Comparison of ENCODE assay signal across 20 mouse cellular contexts in genomic region chr16:93367246-93367805, GRCm38 (mm10).
DNase-seq lines count a peak whose midpoint lies in the region; ATAC-seq and TF ChIP-seq lines count a peak whose summit lies in the region.
"Had no signal": no experiment of that assay in that cellular context is flagged by ENCODE, and none has a peak within 500 bp of the region (broad histone marks: within the 10 kb centered on the region; RNA-seq: fewer than 3 reads in every experiment).

No protein-coding gene starts in this region.

- no peak for ATAC-seq in liver, embryonic 14.5 days (ENCODE audit: insufficient read depth)
- no peak for ATAC-seq in liver, postnatal 0 days
- ATAC-seq in intestine, postnatal 0 days = no peak
- peak; percentile 49; the same call in 1 of the 2 replicates for ATAC-seq in kidney, embryonic 14.5 days (ENCODE audit: low FRiP score, low TSS enrichment)
- ATAC-seq: forebrain, embryonic 14.5 days; midbrain, embryonic 13.5 days had no signal

- H3K27ac ChIP-seq in liver, embryonic 14.5 days = peak overlapping the region; percentile 82
- H3K27ac ChIP-seq in liver, postnatal 0 days (ENCODE audit: low read depth) = no peak overlapping the region
- peak overlapping the region; percentile 28; the same call in 1 of the 2 replicates for H3K27ac ChIP-seq in intestine, postnatal 0 days (ENCODE audit: low read depth, low read length)
- H3K27ac ChIP-seq in kidney, embryonic 14.5 days (ENCODE audit: low read depth, low read length) = peak overlapping the region; percentile 57; the same call in 1 of the 2 replicates
- H3K27ac ChIP-seq: hindbrain, embryonic 15.5 days; lung, embryonic 15.5 days; macrophage; midbrain, embryonic 13.5 days had no signal

- no peaks in the 10 kb centered on the region for H3K36me3 ChIP-seq in liver, embryonic 14.5 days (replicated peaks; ENCODE audit: control insufficient read depth, insufficient read depth, low read depth)
- no peaks in the 10 kb centered on the region for H3K36me3 ChIP-seq in liver, postnatal 0 days (replicated peaks; ENCODE audit: insufficient read depth, low read length)
- no peaks in the 10 kb centered on the region for H3K36me3 ChIP-seq in intestine, postnatal 0 days (ENCODE audit: control insufficient read depth, insufficient read depth)
- no peaks in the 10 kb centered on the region for H3K36me3 ChIP-seq in kidney, embryonic 14.5 days (ENCODE audit: control insufficient read depth, insufficient read depth, low read length)
- H3K36me3 ChIP-seq: hindbrain, embryonic 15.5 days; lung, embryonic 15.5 days; midbrain, embryonic 13.5 days had no signal

- no peak for TF ChIP-seq EP300 in liver, embryonic 14.5 days (IDR thresholded peaks at IDR 0.05; ENCODE audit: low read depth)
- TF ChIP-seq EP300 in liver, postnatal 0 days (IDR thresholded peaks at IDR 0.05; ENCODE audit: low read depth) = no peak

- H3K4me3 ChIP-seq in liver, embryonic 14.5 days (ENCODE audit: insufficient read depth in 1 of 2, low read depth in 2 of 2, low read length in 2 of 2) = no peak overlapping the region
- H3K4me3 ChIP-seq in liver, postnatal 0 days (ENCODE audit: low read depth, low read length) = no peak overlapping the region
- H3K4me3 ChIP-seq in intestine, postnatal 0 days (ENCODE audit: low read depth, low read length) = no peak overlapping the region
- no peak overlapping the region for H3K4me3 ChIP-seq in kidney, embryonic 14.5 days (ENCODE audit: low read length)
- H3K4me3 ChIP-seq: hindbrain, embryonic 15.5 days; lung, embryonic 15.5 days; midbrain, embryonic 13.5 days; myocyte had no signal

- H3K9me3 ChIP-seq in liver, embryonic 14.5 days (ENCODE audit: control insufficient read depth, low read length) = no peaks in the 10 kb centered on the region
- H3K9me3 ChIP-seq in liver, postnatal 0 days (ENCODE audit: low read length) = no peaks in the 10 kb centered on the region
- H3K9me3 ChIP-seq in intestine, postnatal 0 days (ENCODE audit: control insufficient read depth) = no peaks in the 10 kb centered on the region
- no peaks in the 10 kb centered on the region for H3K9me3 ChIP-seq in kidney, embryonic 14.5 days (ENCODE audit: control insufficient read depth, low read length)
- H3K9me3 ChIP-seq: hindbrain, embryonic 15.5 days; lung, embryonic 15.5 days; midbrain, embryonic 13.5 days had no signal

- no peak overlapping the region; the same call in 1 of the 2 replicates for H3K9ac ChIP-seq in liver, embryonic 14.5 days (replicated peaks)
- H3K9ac ChIP-seq in liver, postnatal 0 days (replicated peaks) = no peak overlapping the region
- no peak overlapping the region for H3K9ac ChIP-seq in intestine, postnatal 0 days (ENCODE audit: low read depth, low read length)
- H3K9ac ChIP-seq in kidney, embryonic 14.5 days (ENCODE audit: low read depth, low read length) = no peak overlapping the region
- H3K9ac ChIP-seq: hindbrain, embryonic 15.5 days; lung, embryonic 15.5 days; midbrain, embryonic 13.5 days had no signal

- H3K4me1 ChIP-seq in liver, embryonic 14.5 days (replicated peaks; ENCODE audit: control insufficient read depth in 2 of 2, insufficient read depth in 2 of 2, low read length in 1 of 2) = peaks cover 15 to 34% of the 10 kb centered on the region in 2 experiments
- H3K4me1 ChIP-seq in liver, postnatal 0 days (ENCODE audit: insufficient read depth) = no peaks in the 10 kb centered on the region
- H3K4me1 ChIP-seq in intestine, postnatal 0 days (replicated peaks; ENCODE audit: control insufficient read depth, insufficient read depth, low read length) = peaks cover 13% of the 10 kb centered on the region; the same call in 1 of the 2 replicates
- H3K4me1 ChIP-seq in kidney, embryonic 14.5 days (ENCODE audit: control insufficient read depth, insufficient read depth, low read length) = 0 out of 2 replicates have a peak, but pooled peaks cover 7% of the 10 kb centered on the region

- H3K4me2 ChIP-seq in liver, embryonic 14.5 days (ENCODE audit: low read depth) = peak overlapping the region; percentile 50; the same call in 1 of the 2 replicates
- no peak overlapping the region for H3K4me2 ChIP-seq in liver, postnatal 0 days (ENCODE audit: low read depth, low read length)
- H3K4me2 ChIP-seq in intestine, postnatal 0 days (replicated peaks; ENCODE audit: low read depth) = no peak overlapping the region
- H3K4me2 ChIP-seq in kidney, embryonic 14.5 days (replicated peaks; ENCODE audit: low read depth, low read length) = no peak overlapping the region
- H3K4me2 ChIP-seq: hindbrain, embryonic 15.5 days; lung, embryonic 15.5 days; midbrain, embryonic 13.5 days had no signal

- WGBS in liver, embryonic 14.5 days (ENCODE audit: insufficient replicate concordance) = 73% methylated on average over 8 of the region's 8 CpGs
- WGBS in liver, postnatal 0 days (ENCODE audit: insufficient replicate concordance) = 87% methylated on average over 8 of the region's 8 CpGs
- WGBS in intestine, postnatal 0 days = 70% methylated on average over 8 of the region's 8 CpGs
- 61% methylated on average over 8 of the region's 8 CpGs for WGBS in kidney, embryonic 14.5 days

- intact Hi-C loops in heart, postnatal 36 days (cut with DNase I) = no loop called here

- TF ChIP-seq CTCF in liver, embryonic 14.5 days (IDR thresholded peaks at IDR 0.05; ENCODE audit: low read depth) = no peak
- no peak for TF ChIP-seq CTCF in liver, postnatal 0 days (IDR thresholded peaks at IDR 0.05; ENCODE audit: low read depth)
- no peak for TF ChIP-seq CTCF in intestine, postnatal 0 days (IDR thresholded peaks at IDR 0.05; ENCODE audit: low read depth)

- no peaks in the 10 kb centered on the region for H3K27me3 ChIP-seq in liver, embryonic 14.5 days (ENCODE audit: control insufficient read depth, insufficient read depth, low read length)
- no peaks in the 10 kb centered on the region for H3K27me3 ChIP-seq in liver, postnatal 0 days (ENCODE audit: insufficient read depth, low read length)
- H3K27me3 ChIP-seq in intestine, postnatal 0 days (replicated peaks; ENCODE audit: control insufficient read depth, insufficient read depth, low read length) = no peaks in the 10 kb centered on the region
- no peaks in the 10 kb centered on the region for H3K27me3 ChIP-seq in kidney, embryonic 14.5 days (ENCODE audit: control insufficient read depth, insufficient read depth, low read length)
- H3K27me3 ChIP-seq: hindbrain, embryonic 15.5 days; lung, embryonic 15.5 days; midbrain, embryonic 13.5 days had no signal

- DNase-seq in liver, embryonic 14.5 days (ENCODE audit: low read depth in 3 of 3, low spot score in 3 of 3) = no peak
- no peak for DNase-seq in liver, postnatal 0 days
- peak; percentile 9 to 32 for DNase-seq in kidney, postnatal 36 days
- DNase-seq in gastrocnemius, postnatal 10 days = no peak
- DNase-seq in heart, postnatal 36 days = no peak
- no peak for DNase-seq in spleen, postnatal 4 days (ENCODE audit: low spot score in 2 of 2)
- DNase-seq: adrenal gland, adult 2 months; cerebellum, adult 8-10 months; gastrocnemius, postnatal 36 days; layer of hippocampus, postnatal 36 days; spleen, adult 18-20 months; thymus, adult 2 months had no signal

Comparison
In these comparisons a context has a peak if more than half of its experiments do, and no peak if none do; other contexts are left out.
1. DNase-seq: peak in kidney, postnatal 36 days (2 of 2); none in liver, embryonic 14.5 days (0 of 3), liver, postnatal 0 days (single experiment), gastrocnemius, postnatal 10 days (single experiment), heart, postnatal 36 days (0 of 2) and spleen, postnatal 4 days (0 of 2).